Mouse (Mus musculus) hindbrain, embryonic 10.5 days (tissue): ENCODE results near the gene Pbsn. TPM values are rescaled to one million over a fixed set of nuclear protein-coding genes. Genes with fewer than 3 reads are reported as not detected.

Experiments
- DNase-seq: peaks from one replicate; pipeline ENCODE4 v3.0.0-alpha.2; 2017; ENCODE audit warnings: low spot score
- H3K27ac ChIP-seq: fragments of 300-500 bp; sonication (generic); 2 replicates; pipeline ENCODE4 v1.5.1; 2016; ENCODE audit warnings: mild to moderate bottlenecking, moderate library complexity
- H3K27me3 ChIP-seq: fragments of 300-500 bp; sonication (generic); 2 replicates; pipeline ENCODE4 v1.6.1; 2016; ENCODE audit warnings: mild to moderate bottlenecking; ENCODE audit not compliant: poor library complexity, insufficient read depth, severe bottlenecking
- H3K36me3 ChIP-seq: fragments of 300-500 bp; sonication (generic); 2 replicates; pipeline ENCODE4 v1.6.1; 2016; ENCODE audit warnings: mild to moderate bottlenecking, moderate library complexity
- H3K4me1 ChIP-seq: fragments of 300-500 bp; sonication (generic); replicated peaks from 2 replicates; pipeline ENCODE4 v1.6.1; 2016; ENCODE audit warnings: mild to moderate bottlenecking
- H3K4me3 ChIP-seq: fragments of 300-500 bp; sonication (generic); 2 replicates; pipeline ENCODE4 v1.5.1; 2016; ENCODE audit warnings: mild to moderate bottlenecking, moderate library complexity
- H3K9me3 ChIP-seq: fragments of 300-500 bp; sonication (generic); 2 replicates; pipeline ENCODE4 v1.6.1; 2016; ENCODE audit warnings: mild to moderate bottlenecking, moderate library complexity
- WGBS: fragments of 180-500 bp; shearing (Covaris S2); methylation state at CpG from one replicate; pipeline ENCODE4 v1.1.7; 2016; 5-methylcytosine and 5-hydroxymethylcytosine counted together
- polyA plus RNA-seq: library from polyadenylated mRNA; unstranded; fragments of >200 nt; fragmentation: Nextera tagmentation; extraction: Ambion mirVana; gene quantifications from 2 replicates; pipeline ENCODE4 v1.2.1, GENCODE M21; 2016

Pbsn gene
- polyA plus RNA-seq, 1 experiment from 2014 or later = not detected

GRCm38 (mm10) chrX:77794962-77795857 lies 58.2 kb downstream of the Pbsn start:
- 22% methylated on average over 61 of the region's 61 CpGs for WGBS
- Histone ChIP-seq H3K4me3 (peak overlapping the region; percentile 65), H3K4me1 (peaks cover 4% of the 10 kb centered on the region; the same call in 1 of the 2 replicates), H3K27ac (peak overlapping the region; percentile 85), H3K27me3 (no peaks in the 10 kb centered on the region), H3K9me3 (no peaks in the 10 kb centered on the region; the same call in 1 of the 2 replicates), H3K36me3 (no peaks in the 10 kb centered on the region)
- DNase-seq = peak; percentile 3

- Histone ChIP-seq H3K4me1 (no peaks in the 10 kb centered on the region), H3K4me3 (no peak overlapping the region), H3K27ac (no peak overlapping the region), H3K27me3 (no peaks in the 10 kb centered on the region), H3K9me3 (no peaks in the 10 kb centered on the region), H3K36me3 (peaks cover 14% of the 10 kb centered on the region; the same call in 1 of the 2 replicates)
- 95% methylated on average over 3 of the region's 3 CpGs for WGBS
- DNase-seq = no peak
Observed at GRCm38 (mm10) chrX:77788675-77789074, 64.7 kb downstream of the Pbsn start.

Other genes starting within 250 kb of the Pbsn start
- gene Prkx, start 57.3 kb downstream of the Pbsn start, polyA plus RNA-seq = 14.4 and 15.4 TPM in 2 replicates
- gene Gm14744, start 11.1 kb upstream of the Pbsn start, polyA plus RNA-seq = not detected in 2 replicates
- not detected in 2 replicates for gene 5430402E10Rik, start 71.4 kb upstream of the Pbsn start, polyA plus RNA-seq
- gene Obp1a, start 237.8 kb upstream of the Pbsn start, polyA plus RNA-seq = not detected in 2 replicates